Mouse (Mus musculus): ENCODE measurements at regions not wholly inside any gene's neighbourhood (a gene's known extent, or its start where the extent isn't known, plus 50 kb on each side); places are given as distances from the start of the nearest gene placed in this dataset.
A peak's percentile ranks its signal among the peaks of the same experiment; 100 is the strongest.

GRCm38 (mm10) chr14:111149653-111150052 lies 394.7 kb upstream of the Slitrk6 start:
- DNase-seq = peak; percentile 21

- no peak for DNase-seq
Observed at GRCm38 (mm10) chr14:111116600-111116999, 361.7 kb upstream of the Slitrk6 start.

GRCm38 (mm10) chr14:111103579-111103978 lies 348.6 kb upstream of the Slitrk6 start:
- no peak for DNase-seq

- DNase-seq = no peak
Observed at GRCm38 (mm10) chr14:111100257-111100656, 345.3 kb upstream of the Slitrk6 start.

- no peak for DNase-seq
Observed at GRCm38 (mm10) chr14:111096229-111096628, 341.3 kb upstream of the Slitrk6 start.

GRCm38 (mm10) chr14:111074517-111074916 lies 319.6 kb upstream of the Slitrk6 start:
- DNase-seq = no peak

GRCm38 (mm10) chr14:111073529-111073928 lies 318.6 kb upstream of the Slitrk6 start:
- DNase-seq = no peak
